ENCODE assay signal across 8 mouse cellular contexts in the genomic region with DNA sequence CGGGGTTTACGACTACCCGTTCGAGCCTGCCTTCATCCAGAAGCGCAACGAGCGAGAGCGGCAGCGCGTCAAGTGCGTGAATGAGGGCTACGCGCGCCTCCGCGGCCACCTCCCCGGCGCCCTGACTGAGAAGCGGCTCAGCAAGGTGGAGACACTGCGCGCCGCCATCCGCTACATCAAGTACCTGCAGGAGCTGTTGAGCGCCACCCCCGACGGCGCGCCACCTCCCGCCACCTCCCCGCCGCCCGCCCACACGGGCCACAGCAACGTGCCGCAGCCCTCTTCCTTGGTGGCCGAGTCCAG. TPM values are rescaled to one million over a fixed set of nuclear protein-coding genes. Genes with fewer than 3 reads are reported as not detected.
DNase-seq lines count a peak whose midpoint lies in the region; ATAC-seq and TF ChIP-seq lines count a peak whose summit lies in the region.

No protein-coding gene starts in this region.

- peak overlapping the region; percentile 46; the same call in 1 of the 2 replicates for H3K9ac ChIP-seq in heart, embryonic 12.5 days
- H3K9ac ChIP-seq in heart, adult 2 months (ENCODE audit: low read depth, low read length), result no peak overlapping the region
- H3K9ac ChIP-seq in forebrain, embryonic 15.5 days (replicated peaks), result peak overlapping the region; percentile 40
- no peak overlapping the region for H3K9ac ChIP-seq in limb, embryonic 15.5 days

- H3K79me2 ChIP-seq in heart, adult 2 months (replicated peaks; ENCODE audit: control insufficient read depth, insufficient read depth, low read length), result no peaks in the 10 kb centered on the region

- TF ChIP-seq POLR2A in heart, adult 2 months (IDR thresholded peaks at IDR 0.05; ENCODE audit: insufficient read depth, low read depth, low read length), result no peak

- H3K27ac ChIP-seq in heart, embryonic 12.5 days (ENCODE audit: poor library complexity, severe bottlenecking), result no peak overlapping the region
- no peak overlapping the region for H3K27ac ChIP-seq in heart, adult 2 months
- no peak overlapping the region for H3K27ac ChIP-seq in forebrain, embryonic 15.5 days (replicated peaks)
- no peak overlapping the region for H3K27ac ChIP-seq in limb, embryonic 15.5 days

- TF ChIP-seq EP300 in heart, adult 2 months (IDR thresholded peaks at IDR 0.05; ENCODE audit: insufficient read depth, low read depth, low read length), result no peak

- H3K27me3 ChIP-seq in heart, embryonic 12.5 days (replicated peaks), result peaks cover 63% of the 10 kb centered on the region
- H3K27me3 ChIP-seq in heart, adult 2 months (ENCODE audit: control insufficient read depth, insufficient read depth, low read length), result peaks cover 6% of the 10 kb centered on the region
- H3K27me3 ChIP-seq in G1E (ENCODE audit: insufficient read depth, low read length), result peaks cover 69% of the 10 kb centered on the region
- H3K27me3 ChIP-seq in forebrain, embryonic 15.5 days, result peaks cover 28% of the 10 kb centered on the region
- H3K27me3 ChIP-seq in limb, embryonic 15.5 days, result peaks cover 45% of the 10 kb centered on the region

- H3K36me3 ChIP-seq in heart, embryonic 12.5 days, result no peaks in the 10 kb centered on the region
- H3K36me3 ChIP-seq in heart, adult 2 months (ENCODE audit: control insufficient read depth, insufficient read depth, low read length), result no peaks in the 10 kb centered on the region
- no peaks in the 10 kb centered on the region for H3K36me3 ChIP-seq in G1E (replicated peaks)
- H3K36me3 ChIP-seq in forebrain, embryonic 15.5 days, result no peaks in the 10 kb centered on the region
- no peaks in the 10 kb centered on the region for H3K36me3 ChIP-seq in limb, embryonic 15.5 days

- peak; percentile 9; the same call in 1 of the 2 replicates for ATAC-seq in heart, embryonic 12.5 days (ENCODE audit: insufficient number of reproducible peaks, low FRiP score)
- no peak for ATAC-seq in G1E (ENCODE audit: extremely low read depth, insufficient number of reproducible peaks, low FRiP score, poor library complexity, severe bottlenecking)
- peak; percentile 53 for ATAC-seq in forebrain, embryonic 15.5 days (replicated peaks)
- ATAC-seq in limb, embryonic 15.5 days (ENCODE audit: insufficient number of reproducible peaks, low FRiP score, low TSS enrichment, low read depth), result no peak

- H3K4me2 ChIP-seq in heart, embryonic 12.5 days, result peak overlapping the region; percentile 69
- peak overlapping the region; percentile 59 for H3K4me2 ChIP-seq in forebrain, embryonic 15.5 days (replicated peaks)
- H3K4me2 ChIP-seq in limb, embryonic 15.5 days, result peak overlapping the region; percentile 69

- intact Hi-C loops in heart, adult 2 months (cut with DNase I), result loop anchor here (2.0 to 5.0 kb wide), 3 partner anchors 26 to 406 kb away; a partner anchor contains a TSS

- no peak for DNase-seq in heart, adult 2 months
- no peak for DNase-seq in G1E (ENCODE audit: low spot score)
- peak; percentile 29 for DNase-seq in naive thymus-derived CD4-positive, alpha-beta T cell, adult 2 months (ENCODE audit: low read depth)
- peak; percentile 69 for DNase-seq in thymus, postnatal 4 days
- DNase-seq in gastrocnemius, postnatal 10 days, result no peak

- peak overlapping the region; percentile 40 for H3K4me3 ChIP-seq in heart, embryonic 12.5 days
- H3K4me3 ChIP-seq in heart, adult 2 months, result no peak overlapping the region
- peak overlapping the region; percentile 21; the same call in 1 of the 2 replicates for H3K4me3 ChIP-seq in G1E (ENCODE audit: low read depth, low read length)
- peak overlapping the region; percentile 39 for H3K4me3 ChIP-seq in forebrain, embryonic 15.5 days
- peak overlapping the region; percentile 33 for H3K4me3 ChIP-seq in limb, embryonic 15.5 days

- 2% methylated on average over 36 of the region's 36 CpGs for WGBS in heart, embryonic 12.5 days
- WGBS in heart, adult 2 months, result 3% methylated on average over 36 of the region's 36 CpGs
- WGBS in forebrain, embryonic 15.5 days, result under 1% methylated on average over 36 of the region's 36 CpGs
- WGBS in limb, embryonic 15.5 days, result under 1% methylated on average over 35 of the region's 36 CpGs

- H3K9me3 ChIP-seq in heart, embryonic 12.5 days (replicated peaks), result no peaks in the 10 kb centered on the region
- H3K9me3 ChIP-seq in G1E (replicated peaks), result peaks cover 5% of the 10 kb centered on the region
- H3K9me3 ChIP-seq in forebrain, embryonic 15.5 days, result no peaks in the 10 kb centered on the region
- no peaks in the 10 kb centered on the region for H3K9me3 ChIP-seq in limb, embryonic 15.5 days

- H3K4me1 ChIP-seq in heart, embryonic 12.5 days (replicated peaks), result peaks cover 31% of the 10 kb centered on the region
- H3K4me1 ChIP-seq in heart, adult 2 months (ENCODE audit: control insufficient read depth, insufficient read depth, low read length), result no peaks in the 10 kb centered on the region
- H3K4me1 ChIP-seq in G1E (ENCODE audit: insufficient read depth, low read depth, low read length), result peaks cover 57% of the 10 kb centered on the region
- peaks cover 17% of the 10 kb centered on the region for H3K4me1 ChIP-seq in forebrain, embryonic 15.5 days
- H3K4me1 ChIP-seq in limb, embryonic 15.5 days, result peaks cover 10% of the 10 kb centered on the region

- no peak for TF ChIP-seq CTCF in heart, adult 2 months (IDR thresholded peaks at IDR 0.05)
- TF ChIP-seq CTCF in G1E (IDR thresholded peaks at IDR 0.05; ENCODE audit: low read depth, low read length), result no peak

RNA-seq across cellular contexts. Expression of a gene that starts 0.4 kb away (rescaled TPM):
- not detected in 2 replicates for polyA plus RNA-seq in heart, embryonic 12.5 days (2016; fragmentation: Nextera tagmentation; extraction: Ambion mirVana)
- not detected for total RNA-seq in heart, adult 2 months (2021)
- polyA plus RNA-seq in heart, adult 2 months (2012; rRNA removed), result not detected in 2 replicates
- total RNA-seq in G1E (2014; fragmentation: Nextera tagmentation), result not detected in 2 replicates
- not detected in 2 replicates for total RNA-seq in G1E (2017)
- polyA plus RNA-seq in G1E (2012), result 0.25 TPM in 1 of 2 replicates, not detected in the other
- polyA plus RNA-seq in forebrain, embryonic 15.5 days (2015; fragmentation: Nextera tagmentation; extraction: Ambion mirVana), result 0.60 TPM in 1 of 2 replicates, not detected in the other
- not detected in 2 replicates for polyA plus RNA-seq in limb, embryonic 15.5 days (2015; fragmentation: Nextera tagmentation; extraction: Ambion mirVana)
- total RNA-seq in gastrocnemius, postnatal 10 days (2021), result not detected

RNA-seq across cellular contexts. Expression of a gene that starts 1.6 kb away (rescaled TPM):
- polyA plus RNA-seq in heart, embryonic 12.5 days (2016; fragmentation: Nextera tagmentation; extraction: Ambion mirVana), result 0.57 and 0.78 TPM in 2 replicates
- 1 to 10 TPM; 8.0 to 9.1 TPM for total RNA-seq in heart, adult 2 months (2021)
- 11.4 and 12.4 TPM in 2 replicates for polyA plus RNA-seq in heart, adult 2 months (2012; rRNA removed)
- total RNA-seq in G1E (2014; fragmentation: Nextera tagmentation) (not detected in 2 replicates), G1E (2017) (under 0.01 and 0.11 TPM in 2 replicates)
- polyA plus RNA-seq in G1E (2012), result not detected in 2 replicates
- 0.47 and 0.54 TPM in 2 replicates for polyA plus RNA-seq in forebrain, embryonic 15.5 days (2015; fragmentation: Nextera tagmentation; extraction: Ambion mirVana)
- 5.2 and 11.0 TPM in 2 replicates for polyA plus RNA-seq in limb, embryonic 15.5 days (2015; fragmentation: Nextera tagmentation; extraction: Ambion mirVana)
- 100 to 1,000 TPM; 558 to 576 TPM for total RNA-seq in gastrocnemius, postnatal 10 days (2021)

RNA-seq across cellular contexts. Expression of a gene that starts 43.0 kb away (rescaled TPM):
- 126 and 131 TPM in 2 replicates for polyA plus RNA-seq in heart, embryonic 12.5 days (2016; fragmentation: Nextera tagmentation; extraction: Ambion mirVana)
- total RNA-seq in heart, adult 2 months (2021), result 10 to 100 TPM; 11.1 to 13.1 TPM
- 28.6 and 47.8 TPM in 2 replicates for polyA plus RNA-seq in heart, adult 2 months (2012; rRNA removed)
- total RNA-seq in G1E (2014; fragmentation: Nextera tagmentation), result 52.9 and 78.3 TPM in 2 replicates
- 63.5 and 71.3 TPM in 2 replicates for total RNA-seq in G1E (2017)
- 74.9 and 78.0 TPM in 2 replicates for polyA plus RNA-seq in G1E (2012)
- polyA plus RNA-seq in forebrain, embryonic 15.5 days (2015; fragmentation: Nextera tagmentation; extraction: Ambion mirVana), result 135 and 149 TPM in 2 replicates
- polyA plus RNA-seq in limb, embryonic 15.5 days (2015; fragmentation: Nextera tagmentation; extraction: Ambion mirVana), result 176 and 178 TPM in 2 replicates
- total RNA-seq in gastrocnemius, postnatal 10 days (2021), result 10 to 100 TPM; 27.2 to 29.0 TPM

RNA-seq across cellular contexts. Expression of a gene that starts 44.8 kb away (rescaled TPM):
- 0.06 TPM in 1 of 2 replicates, not detected in the other for polyA plus RNA-seq in heart, embryonic 12.5 days (2016; fragmentation: Nextera tagmentation; extraction: Ambion mirVana)
- total RNA-seq in heart, adult 2 months (2021), result not detected
- not detected in 2 replicates for polyA plus RNA-seq in heart, adult 2 months (2012; rRNA removed)
- not detected in 2 replicates for total RNA-seq in G1E (2014; fragmentation: Nextera tagmentation)
- total RNA-seq in G1E (2017), result 0.06 and 0.11 TPM in 2 replicates
- 0.02 TPM in 1 of 2 replicates, not detected in the other for polyA plus RNA-seq in G1E (2012)
- polyA plus RNA-seq in forebrain, embryonic 15.5 days (2015; fragmentation: Nextera tagmentation; extraction: Ambion mirVana), result not detected in 2 replicates
- polyA plus RNA-seq in limb, embryonic 15.5 days (2015; fragmentation: Nextera tagmentation; extraction: Ambion mirVana), result 0.09 and 0.14 TPM in 2 replicates
- total RNA-seq in gastrocnemius, postnatal 10 days (2021), result 10 to 100 TPM; 18.2 to 31.6 TPM

Comparison
In these comparisons a context has a peak if more than half of its experiments do, and no peak if none do; other contexts are left out.
1. H3K9ac ChIP-seq: peak in heart, embryonic 12.5 days (single experiment) and forebrain, embryonic 15.5 days (single experiment); none in heart, adult 2 months (single experiment) and limb, embryonic 15.5 days (single experiment).
2. ATAC-seq: peak in heart, embryonic 12.5 days (single experiment) and forebrain, embryonic 15.5 days (single experiment); none in G1E (single experiment) and limb, embryonic 15.5 days (single experiment).
3. DNase-seq: peak in naive thymus-derived CD4-positive, alpha-beta T cell, adult 2 months (single experiment) and thymus, postnatal 4 days (single experiment); none in heart, adult 2 months (0 of 2), G1E (single experiment) and gastrocnemius, postnatal 10 days (single experiment).
4. Peak in every context shown above with its lines, with median percentiles within 50 percentile points of each other: H3K4me2 ChIP-seq.